Mouse (Mus musculus): ENCODE measurements around the gene Ift172.

DNA sequence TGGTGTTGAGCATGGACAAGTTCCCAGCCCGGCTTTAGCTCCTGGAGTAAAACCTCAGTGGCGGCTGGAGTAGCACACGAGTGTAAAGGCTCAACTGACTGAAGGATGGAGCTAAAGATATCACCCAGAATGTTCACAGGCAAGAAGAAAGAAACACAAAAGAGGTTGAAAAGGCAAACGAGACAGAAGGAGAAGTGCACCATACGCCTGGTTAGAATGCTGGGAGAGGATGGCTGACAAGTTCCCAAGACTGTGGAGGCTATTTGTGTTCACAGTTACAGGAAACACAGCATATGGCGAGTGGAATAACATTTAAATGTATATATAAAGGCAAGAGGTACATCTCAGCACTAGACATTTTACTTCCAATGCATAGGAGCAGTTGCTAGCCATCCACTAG, 17.9 kb downstream of the Ift172 start:
- no peak for TF ChIP-seq GABPA (IDR thresholded peaks at IDR 0.05; ENCODE audit: low read depth, low read length)
- no peak for TF ChIP-seq POLR2A (IDR thresholded peaks at IDR 0.05; ENCODE audit: control insufficient read depth in 1 of 2, insufficient read depth in 1 of 2, low read depth in 1 of 2, low read length in 2 of 2, poor library complexity in 1 of 2)
- TF ChIP-seq EP300 (IDR thresholded peaks at IDR 0.05; ENCODE audit: low read depth in 1 of 2, low read length in 2 of 2) = no peak
- no peak for TF ChIP-seq CTCF (IDR thresholded peaks at IDR 0.05 in 2 of 3, conservative IDR thresholded peaks at IDR 0.05 in 1 of 3; ENCODE audit: control insufficient read depth in 1 of 3, insufficient read depth in 1 of 3, low read depth in 2 of 3, low read length in 3 of 3, poor library complexity in 1 of 3, severe bottlenecking in 1 of 3)
